Mouse (Mus musculus): ENCODE measurements around the gene Anxa9. TPM values are rescaled to one million over a fixed set of nuclear protein-coding genes. Genes with fewer than 3 reads are reported as not detected.

The Anxa9 gene
- polyA plus RNA-seq, 1 experiment from 2014 or later: 1.2 TPM

DNA sequence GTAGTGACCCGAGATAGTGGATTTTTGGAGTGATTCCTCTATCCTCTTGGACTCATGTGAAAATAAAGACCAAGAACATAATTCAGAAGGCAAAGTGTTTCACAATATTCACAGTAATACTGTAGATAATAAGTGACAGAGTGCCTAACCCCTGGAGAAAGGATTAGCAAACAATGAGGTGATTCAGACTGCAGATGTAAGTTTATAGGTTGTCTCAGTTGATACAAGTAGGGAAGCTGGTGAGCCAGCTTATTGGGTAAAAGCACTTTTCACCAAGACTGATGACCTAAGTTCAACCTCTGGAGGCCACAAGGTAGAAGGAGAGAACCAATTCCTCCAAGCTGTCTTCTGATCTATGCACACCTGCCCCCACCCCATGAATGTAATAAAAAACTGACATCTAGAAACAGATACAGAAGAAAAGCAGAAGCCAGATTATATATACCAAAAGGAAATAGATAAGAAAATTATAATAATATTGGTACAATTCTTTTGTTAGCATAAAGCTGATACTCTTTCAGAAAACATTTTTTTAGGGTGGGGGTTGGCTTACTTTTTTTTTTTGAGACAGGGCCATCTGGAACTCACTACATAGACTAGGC is 21.9 kb upstream of the Anxa9 start:
- H3K4me2 ChIP-seq (ENCODE audit: low read depth): no peak overlapping the region
- no peak for DNase-seq (ENCODE audit: low spot score)
- H3K4me1 ChIP-seq (ENCODE audit: control insufficient read depth, insufficient read depth, low read length): no peaks in the 10 kb centered on the region
- H3K27me3 ChIP-seq (ENCODE audit: control insufficient read depth, insufficient read depth, low read length): no peaks in the 10 kb centered on the region
- H3K27ac ChIP-seq (ENCODE audit: low read depth, low read length): no peak overlapping the region
- peaks cover 25% of the 10 kb centered on the region for H3K36me3 ChIP-seq (ENCODE audit: control insufficient read depth, insufficient read depth, low read length)
- H3K4me3 ChIP-seq (ENCODE audit: low read depth, low read length): no peak overlapping the region
- no peak for ATAC-seq (ENCODE audit: insufficient read depth, low FRiP score, low TSS enrichment)
- no peak overlapping the region for H3K9ac ChIP-seq (ENCODE audit: low read length)
- 98% methylated on average over 1 of the region's 1 CpGs for WGBS
- H3K9me3 ChIP-seq (ENCODE audit: control insufficient read depth, low read length): no peaks in the 10 kb centered on the region

DNA sequence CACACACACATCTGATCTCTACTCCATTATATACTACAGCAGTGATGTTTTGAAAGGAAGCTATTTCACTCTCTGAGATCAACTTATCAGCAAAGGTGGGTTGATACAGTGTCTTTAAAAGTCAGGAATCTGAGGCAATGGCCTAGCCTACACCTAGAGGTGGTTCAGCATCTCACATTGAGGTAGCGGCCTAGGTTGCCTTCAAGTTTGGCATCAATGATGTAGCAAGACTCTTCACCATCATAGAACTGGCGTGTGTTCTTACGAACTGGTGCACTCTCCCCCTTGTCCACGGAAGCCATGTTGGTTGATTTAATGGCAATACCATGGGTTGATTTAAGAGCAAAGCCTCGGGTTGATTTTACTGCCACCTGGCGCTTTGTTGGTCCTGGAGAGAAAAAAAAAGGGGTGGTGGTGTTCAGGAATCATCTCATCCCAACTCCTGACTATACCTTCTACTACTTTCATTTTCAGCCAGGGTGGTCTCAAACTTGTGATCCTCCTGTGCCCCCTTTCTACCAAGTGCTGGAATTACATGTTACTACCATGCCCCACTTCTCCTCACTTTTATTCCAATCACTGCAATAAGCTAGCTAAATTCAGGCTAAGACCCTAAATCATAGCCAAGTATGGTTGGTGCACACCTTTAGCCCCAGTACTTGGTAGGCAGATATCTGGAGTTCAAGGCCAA is 17.6 kb upstream of the Anxa9 start:
- no peak overlapping the region for H3K4me3 ChIP-seq (ENCODE audit: low read depth, low read length)
- 90% methylated on average over 6 of the region's 6 CpGs for WGBS

DNA sequence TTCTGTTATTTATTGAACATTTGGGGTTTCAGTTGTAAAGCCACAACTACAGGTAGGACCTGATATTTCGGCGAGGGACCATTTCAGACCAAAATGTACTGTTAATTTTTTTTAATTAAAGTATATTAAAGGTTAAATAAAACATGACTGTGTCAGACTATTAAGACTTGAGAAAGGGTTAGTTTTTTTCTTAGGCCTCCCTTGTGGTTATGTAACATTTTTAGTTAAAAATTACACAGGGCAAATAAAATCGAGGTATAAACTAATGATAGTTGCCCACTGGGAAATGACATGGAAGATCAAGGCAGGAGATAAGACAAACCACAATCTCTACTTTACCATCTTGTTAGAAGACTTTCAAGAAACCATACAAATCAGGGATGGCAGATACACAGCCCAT is 16.5 kb upstream of the Anxa9 start:
- Histone ChIP-seq H3K4me1 (ENCODE audit: control insufficient read depth, insufficient read depth, low read length) (peaks cover 3% of the 10 kb centered on the region; the same call in 1 of the 2 replicates), H3K27me3 (ENCODE audit: control insufficient read depth, insufficient read depth, low read length) (no peaks in the 10 kb centered on the region), H3K36me3 (ENCODE audit: control insufficient read depth, insufficient read depth, low read length) (peaks cover 35% of the 10 kb centered on the region), H3K4me3 (ENCODE audit: low read depth, low read length) (no peak overlapping the region), H3K9me3 (ENCODE audit: control insufficient read depth, low read length) (no peaks in the 10 kb centered on the region), H3K9ac (ENCODE audit: low read length) (no peak overlapping the region), H3K27ac (ENCODE audit: low read depth, low read length) (no peak overlapping the region), H3K4me2 (ENCODE audit: low read depth) (no peak overlapping the region)
- DNase-seq (ENCODE audit: low spot score) (no peak), ATAC-seq (ENCODE audit: insufficient read depth, low FRiP score, low TSS enrichment) (no peak)
- WGBS: 91% methylated on average over 3 of the region's 3 CpGs

More for the DNA sequence above, 17.6 kb upstream of the Anxa9 start:
- DNase-seq (ENCODE audit: low spot score): no peak
- no peak overlapping the region for H3K4me2 ChIP-seq (ENCODE audit: low read depth)
- H3K27me3 ChIP-seq (ENCODE audit: control insufficient read depth, insufficient read depth, low read length): no peaks in the 10 kb centered on the region
- no peaks in the 10 kb centered on the region for H3K4me1 ChIP-seq (ENCODE audit: control insufficient read depth, insufficient read depth, low read length)
- ATAC-seq (ENCODE audit: insufficient read depth, low FRiP score, low TSS enrichment): no peak
- no peaks in the 10 kb centered on the region for H3K9me3 ChIP-seq (ENCODE audit: control insufficient read depth, low read length)
- peaks cover 35% of the 10 kb centered on the region for H3K36me3 ChIP-seq (ENCODE audit: control insufficient read depth, insufficient read depth, low read length)
- H3K27ac ChIP-seq (ENCODE audit: low read depth, low read length): no peak overlapping the region
- H3K9ac ChIP-seq (ENCODE audit: low read length): no peak overlapping the region

DNA sequence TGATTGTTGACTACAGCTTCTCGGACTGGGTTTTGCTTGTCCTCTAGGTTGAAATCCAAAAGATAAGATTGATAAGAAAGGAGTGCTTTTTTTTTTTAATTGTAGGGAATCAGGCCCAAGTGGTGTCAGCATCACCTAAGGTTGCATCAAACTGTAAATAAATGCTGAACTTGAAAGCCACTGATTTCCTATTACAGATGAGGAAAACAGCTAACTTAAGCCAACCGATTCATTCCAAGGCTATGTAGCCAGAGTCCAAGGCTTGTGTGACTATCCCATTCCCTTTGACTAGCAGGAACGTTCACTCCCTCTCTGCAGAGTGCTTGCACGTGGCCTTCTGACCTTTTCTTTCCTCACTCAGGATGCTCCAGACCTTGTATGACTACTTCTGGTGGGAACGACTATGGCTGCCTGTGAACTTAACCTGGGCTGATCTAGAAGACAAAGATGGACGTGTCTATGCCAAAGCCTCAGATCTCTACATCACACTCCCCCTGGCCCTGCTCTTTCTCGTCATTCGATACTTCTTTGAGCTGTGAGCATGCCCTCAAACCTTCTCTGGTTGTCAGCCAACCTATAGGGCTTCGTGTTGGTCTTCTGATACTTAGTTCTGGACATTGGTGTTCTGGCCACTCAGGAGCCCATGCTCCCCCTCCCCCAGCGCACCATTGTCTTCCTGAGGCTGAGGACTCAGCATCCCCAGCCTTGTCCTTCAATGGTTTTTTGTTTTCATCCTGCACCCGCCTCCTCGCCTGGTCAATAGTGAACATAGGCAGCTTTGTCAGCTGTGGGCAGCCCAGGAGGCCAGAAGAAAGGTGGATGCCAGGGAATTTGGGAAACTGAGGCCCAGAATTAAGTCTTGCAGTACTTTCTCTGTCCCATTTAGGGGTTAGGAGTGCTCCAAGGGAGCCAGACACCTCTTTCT is 13.0 kb upstream of the Anxa9 start:
- ATAC-seq (ENCODE audit: insufficient read depth, low FRiP score, low TSS enrichment): no peak
- H3K36me3 ChIP-seq (ENCODE audit: control insufficient read depth, insufficient read depth, low read length): peaks cover 23% of the 10 kb centered on the region
- no peak overlapping the region for H3K4me3 ChIP-seq (ENCODE audit: low read depth, low read length)

DNA sequence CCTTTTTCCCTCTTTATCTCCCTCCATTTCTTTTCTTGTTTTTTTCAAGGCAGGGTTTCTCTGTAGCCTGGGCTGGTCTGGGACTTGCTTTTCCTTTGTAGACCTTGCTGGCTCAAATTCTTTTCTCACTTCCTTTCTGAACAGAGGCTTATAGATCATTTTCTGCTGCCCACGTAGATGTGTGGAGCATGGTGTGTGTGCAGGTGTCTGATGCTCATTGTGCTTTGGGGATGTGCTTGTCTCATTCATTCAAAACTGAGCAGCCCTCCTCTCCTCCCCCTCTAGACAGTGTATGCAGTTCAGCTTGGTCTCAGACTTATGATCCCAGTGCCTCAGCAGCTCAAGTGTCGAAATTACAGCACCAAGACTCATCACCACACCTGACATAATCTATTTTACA is 12.1 kb upstream of the Anxa9 start:
- Histone ChIP-seq H3K27ac (ENCODE audit: low read depth, low read length) (no peak overlapping the region), H3K4me1 (ENCODE audit: control insufficient read depth, insufficient read depth, low read length) (peaks cover 18% of the 10 kb centered on the region; the same call in 1 of the 2 replicates), H3K4me3 (ENCODE audit: low read depth, low read length) (no peak overlapping the region), H3K4me2 (ENCODE audit: low read depth) (no peak overlapping the region), H3K27me3 (ENCODE audit: control insufficient read depth, insufficient read depth, low read length) (no peaks in the 10 kb centered on the region), H3K9ac (ENCODE audit: low read length) (no peak overlapping the region), H3K9me3 (ENCODE audit: control insufficient read depth, low read length) (no peaks in the 10 kb centered on the region), H3K36me3 (ENCODE audit: control insufficient read depth, insufficient read depth, low read length) (peaks cover 17% of the 10 kb centered on the region)
- WGBS: 75% methylated on average over 2 of the region's 2 CpGs
- ATAC-seq (ENCODE audit: insufficient read depth, low FRiP score, low TSS enrichment) (no peak), DNase-seq (ENCODE audit: low spot score) (no peak)

More for the DNA sequence above, 13.0 kb upstream of the Anxa9 start:
- no peak overlapping the region for H3K9ac ChIP-seq (ENCODE audit: low read length)
- no peak for DNase-seq (ENCODE audit: low spot score)
- no peaks in the 10 kb centered on the region for H3K9me3 ChIP-seq (ENCODE audit: control insufficient read depth, low read length)
- H3K27ac ChIP-seq (ENCODE audit: low read depth, low read length): no peak overlapping the region
- H3K4me1 ChIP-seq (ENCODE audit: control insufficient read depth, insufficient read depth, low read length): peaks cover 18% of the 10 kb centered on the region; the same call in 1 of the 2 replicates
- no peaks in the 10 kb centered on the region for H3K27me3 ChIP-seq (ENCODE audit: control insufficient read depth, insufficient read depth, low read length)
- H3K4me2 ChIP-seq (ENCODE audit: low read depth): no peak overlapping the region
- WGBS: 78% methylated on average over 12 of the region's 12 CpGs

DNA sequence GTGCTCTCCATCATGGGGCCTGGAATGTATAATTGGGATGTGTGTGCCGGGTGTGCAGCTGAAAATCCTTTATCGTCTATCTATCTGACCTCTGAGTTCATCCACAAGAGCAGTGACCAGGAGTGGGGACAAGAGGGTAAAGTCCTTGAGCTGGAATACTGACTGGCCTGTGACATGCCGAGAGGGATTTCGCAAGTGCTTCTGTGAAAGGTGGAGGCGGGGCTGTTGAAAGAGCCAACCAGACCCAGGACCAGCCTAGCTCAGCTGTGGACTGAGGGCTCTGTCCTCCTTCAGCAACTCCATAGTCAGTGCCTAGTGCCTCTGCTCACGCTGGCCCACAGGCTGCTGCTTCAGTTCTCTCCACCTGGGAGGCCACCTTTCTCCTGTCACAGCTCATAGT is 11.6 kb upstream of the Anxa9 start:
- Histone ChIP-seq H3K4me3 (ENCODE audit: low read depth, low read length) (no peak overlapping the region), H3K4me1 (ENCODE audit: control insufficient read depth, insufficient read depth, low read length) (peaks cover 18% of the 10 kb centered on the region; the same call in 1 of the 2 replicates), H3K36me3 (ENCODE audit: control insufficient read depth, insufficient read depth, low read length) (peaks cover 13% of the 10 kb centered on the region), H3K9me3 (ENCODE audit: control insufficient read depth, low read length) (no peaks in the 10 kb centered on the region), H3K27me3 (ENCODE audit: control insufficient read depth, insufficient read depth, low read length) (no peaks in the 10 kb centered on the region), H3K27ac (ENCODE audit: low read depth, low read length) (no peak overlapping the region), H3K4me2 (ENCODE audit: low read depth) (no peak overlapping the region), H3K9ac (ENCODE audit: low read length) (no peak overlapping the region; the same call in 1 of the 2 replicates)
- no peak for DNase-seq (ENCODE audit: low spot score)
- 45% methylated on average over 6 of the region's 6 CpGs for WGBS
- ATAC-seq (ENCODE audit: insufficient read depth, low FRiP score, low TSS enrichment): no peak

DNA sequence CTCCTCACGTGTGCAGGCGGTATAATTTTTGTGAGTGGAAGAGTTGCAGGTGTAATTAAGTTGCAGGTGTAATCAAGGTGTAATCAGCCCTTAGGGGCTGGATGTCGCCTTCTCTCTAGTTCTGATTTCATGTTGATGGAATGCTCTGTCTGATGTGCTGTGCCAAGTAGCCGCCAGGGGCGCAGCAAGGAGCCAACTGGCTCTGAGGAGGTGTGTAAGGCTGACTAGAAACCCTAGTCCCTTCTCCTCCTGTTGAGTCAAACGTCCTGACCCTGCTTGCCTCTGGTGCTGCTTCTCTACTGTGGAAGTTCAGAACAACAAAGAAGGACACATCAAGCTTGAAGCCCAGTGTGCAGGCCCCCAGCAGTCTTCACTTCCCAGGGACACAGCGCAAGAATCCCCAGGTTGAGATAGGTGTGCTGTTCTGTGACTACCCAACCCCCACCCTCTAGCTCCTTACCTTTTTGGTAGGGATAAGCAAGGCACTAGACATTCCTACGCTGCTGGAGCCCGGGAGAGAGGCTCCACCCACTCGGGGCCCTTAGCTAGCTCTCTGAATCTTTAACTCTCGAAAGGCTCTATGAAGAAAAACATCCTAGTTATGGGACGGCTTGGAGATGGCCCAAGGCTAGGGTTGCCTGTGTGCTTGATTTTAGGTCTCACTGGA is 10.6 kb upstream of the Anxa9 start:
- 21% methylated on average over 12 of the region's 12 CpGs for WGBS
- no peak overlapping the region for H3K4me3 ChIP-seq (ENCODE audit: low read depth, low read length)
- no peak overlapping the region for H3K27ac ChIP-seq (ENCODE audit: low read depth, low read length)
- ATAC-seq (ENCODE audit: insufficient read depth, low FRiP score, low TSS enrichment) (no peak), DNase-seq (ENCODE audit: low spot score) (peak; percentile 67)
- H3K9me3 ChIP-seq (ENCODE audit: control insufficient read depth, low read length): no peaks in the 10 kb centered on the region
- H3K27me3 ChIP-seq (ENCODE audit: control insufficient read depth, insufficient read depth, low read length): no peaks in the 10 kb centered on the region
- H3K36me3 ChIP-seq (ENCODE audit: control insufficient read depth, insufficient read depth, low read length): peaks cover 12% of the 10 kb centered on the region
- H3K9ac ChIP-seq (ENCODE audit: low read length): no peak overlapping the region
- H3K4me2 ChIP-seq (ENCODE audit: low read depth): no peak overlapping the region
- peaks cover 18% of the 10 kb centered on the region; the same call in 1 of the 2 replicates for H3K4me1 ChIP-seq (ENCODE audit: control insufficient read depth, insufficient read depth, low read length)

DNA sequence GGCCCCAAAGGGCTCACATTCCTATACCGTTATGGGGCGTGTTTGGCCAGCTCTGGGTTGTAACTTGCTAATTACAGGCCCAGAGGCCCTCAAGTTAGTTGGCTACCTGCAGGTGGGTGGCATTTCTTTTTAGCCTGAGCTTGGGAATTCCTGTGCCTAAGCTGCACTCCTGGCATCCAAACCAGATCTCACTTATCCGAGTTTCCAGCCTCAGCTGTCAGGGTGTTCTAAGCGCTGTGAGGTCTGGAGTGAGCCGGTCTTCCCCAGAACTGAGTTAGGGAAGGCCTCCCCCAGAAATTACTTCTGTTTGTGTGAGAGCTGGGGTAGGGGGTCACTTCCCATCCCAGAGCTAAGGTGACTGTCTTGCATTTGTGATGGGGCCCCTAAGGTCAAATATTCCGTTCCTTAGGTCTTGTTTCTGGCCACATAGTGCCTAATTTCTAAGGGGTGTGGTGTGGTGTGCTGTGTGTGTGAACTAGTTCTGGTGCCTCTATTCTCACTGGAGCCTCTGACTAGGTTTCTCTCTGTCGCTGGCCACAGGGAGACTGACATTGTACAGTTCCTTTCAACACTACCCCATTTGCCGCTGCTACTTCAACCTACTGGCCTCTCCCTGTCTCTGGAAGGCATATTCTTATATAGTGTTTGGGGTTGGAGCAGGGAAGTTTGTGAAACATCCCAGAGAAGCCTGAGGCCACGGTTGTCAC is 9.0 kb upstream of the Anxa9 start:
- peak overlapping the region; percentile 97 for H3K9ac ChIP-seq (ENCODE audit: low read length)
- H3K4me3 ChIP-seq (ENCODE audit: low read depth, low read length): peak overlapping the region; percentile 80
- DNase-seq (ENCODE audit: low spot score): no peak
- peaks cover 18% of the 10 kb centered on the region; the same call in 1 of the 2 replicates for H3K4me1 ChIP-seq (ENCODE audit: control insufficient read depth, insufficient read depth, low read length)
- H3K36me3 ChIP-seq (ENCODE audit: control insufficient read depth, insufficient read depth, low read length): peaks cover 8% of the 10 kb centered on the region
- WGBS: 13% methylated on average over 9 of the region's 9 CpGs
- H3K4me2 ChIP-seq (ENCODE audit: low read depth): peak overlapping the region; percentile 68
- H3K9me3 ChIP-seq (ENCODE audit: control insufficient read depth, low read length): no peaks in the 10 kb centered on the region
- ATAC-seq (ENCODE audit: insufficient read depth, low FRiP score, low TSS enrichment): no peak
- peak overlapping the region; percentile 89; the same call in 1 of the 2 replicates for H3K27ac ChIP-seq (ENCODE audit: low read depth, low read length)
- no peaks in the 10 kb centered on the region for H3K27me3 ChIP-seq (ENCODE audit: control insufficient read depth, insufficient read depth, low read length)

Measured in neural tube, embryonic 11.5 days (tissue).